Mouse (Mus musculus) stomach, postnatal 0 days (tissue): ENCODE measurements around the gene Setd7. TPM values are rescaled to one million over a fixed set of nuclear protein-coding genes. Genes with fewer than 3 reads are reported as not detected.

Source experiments
- ATAC-seq: fragments of 200-750 bp; cut with Nextera tagmentation; 2 replicates; pipeline ENCODE4 v1.8.0; 2017; ENCODE audit not compliant: low FRiP score, low TSS enrichment
- DNase-seq: peaks from one replicate; pipeline ENCODE4 v3.0.0-alpha.2; 2016; ENCODE audit warnings: low spot score
- H3K27ac ChIP-seq: fragments of 300-500 bp; sonication (generic); replicated peaks from 2 replicates; pipeline ENCODE4 v1.5.1; 2014; ENCODE audit warnings: mild to moderate bottlenecking, control low read depth
- H3K27me3 ChIP-seq: fragments of 300-500 bp; sonication (generic); 2 replicates; pipeline ENCODE4 v1.6.1; 2014; ENCODE audit warnings: low read length; ENCODE audit not compliant: control insufficient read depth, insufficient read depth
- H3K36me3 ChIP-seq: fragments of 300-500 bp; sonication (generic); 2 replicates; pipeline ENCODE4 v1.6.1; 2014; ENCODE audit warnings: low read length, mixed read lengths; ENCODE audit not compliant: control insufficient read depth, insufficient read depth
- H3K4me1 ChIP-seq: fragments of 300-500 bp; sonication (generic); replicated peaks from 2 replicates; pipeline ENCODE4 v1.6.1; 2014; ENCODE audit warnings: antibody characterized with exemption; ENCODE audit not compliant: control insufficient read depth, insufficient read depth
- H3K4me2 ChIP-seq: fragments of 300-500 bp; sonication (generic); replicated peaks from 2 replicates; pipeline ENCODE4 v1.6.1; 2014; ENCODE audit warnings: low read depth, mild to moderate bottlenecking, control low read depth, moderate library complexity
- H3K4me3 ChIP-seq: fragments of 300-500 bp; sonication (generic); 2 replicates; pipeline ENCODE4 v1.5.1; 2014; ENCODE audit warnings: low read depth, low read length, control low read depth
- H3K9ac ChIP-seq: fragments of 300-500 bp; sonication (generic); 2 replicates; pipeline ENCODE4 v1.6.1; 2014; ENCODE audit warnings: mild to moderate bottlenecking, low read length, control low read depth, mixed read lengths
- H3K9me3 ChIP-seq: fragments of 300-500 bp; sonication (generic); 2 replicates; pipeline ENCODE4 v1.6.1; 2016; ENCODE audit warnings: low read length; ENCODE audit not compliant: control insufficient read depth
- CTCF ChIP-seq: IDR thresholded peaks from 2 replicates; pipeline ENCODE4 v1.5.1; 2016; ENCODE audit warnings: antibody characterized with exemption, low read depth, mild to moderate bottlenecking, moderate library complexity
- EP300 ChIP-seq: optimal IDR thresholded peaks from 2 replicates; pipeline ENCODE3; 2016; ENCODE audit warnings: antibody characterized with exemption
- WGBS: fragments of 180-500 bp; shearing (Covaris S2); extraction: QIAGEN DNeasy Blood & Tissue Kit; methylation state at CpG from one replicate; pipeline ENCODE4 v1.1.7; 2014; 5-methylcytosine and 5-hydroxymethylcytosine counted together
- polyA plus RNA-seq: library from polyadenylated mRNA; unstranded; fragments of >200 nt; fragmentation: Nextera tagmentation; extraction: Ambion mirVana; gene quantifications from 2 replicates; pipeline ENCODE4 v1.2.1, GENCODE M21; 2015

The Setd7 gene
- polyA plus RNA-seq, 1 experiment from 2014 or later = 1.8 TPM

GRCm38 (mm10) chr3:51534013-51534412, 26.7 kb downstream of the Setd7 start:
- Histone ChIP-seq H3K4me1 (0 out of 2 replicates have a peak, but pooled peaks cover 4% of the 10 kb centered on the region), H3K4me3 (no peak overlapping the region), H3K4me2 (no peak overlapping the region), H3K36me3 (peaks cover 14% of the 10 kb centered on the region; the same call in 1 of the 2 replicates), H3K27ac (no peak overlapping the region), H3K9ac (no peak overlapping the region), H3K27me3 (no peaks in the 10 kb centered on the region), H3K9me3 (no peaks in the 10 kb centered on the region)
- ATAC-seq = no peak
- DNase-seq = no peak
- WGBS = 82% methylated on average over 9 of the region's 9 CpGs
- no peak for TF ChIP-seq CTCF
- TF ChIP-seq EP300 = no peak

- H3K4me3 ChIP-seq = no peak overlapping the region
- no peak for TF ChIP-seq CTCF
- TF ChIP-seq EP300 = no peak
- no peak overlapping the region for H3K9ac ChIP-seq
- DNase-seq (no peak), ATAC-seq (no peak)
- H3K4me2 ChIP-seq = no peak overlapping the region
- no peaks in the 10 kb centered on the region for H3K9me3 ChIP-seq
- H3K36me3 ChIP-seq = peaks cover 11% of the 10 kb centered on the region; the same call in 1 of the 2 replicates
- 0 out of 2 replicates have a peak, but pooled peaks cover 4% of the 10 kb centered on the region for H3K4me1 ChIP-seq
- WGBS = 70% methylated on average over 5 of the region's 5 CpGs
- no peaks in the 10 kb centered on the region for H3K27me3 ChIP-seq
- H3K27ac ChIP-seq = no peak overlapping the region
Observed at GRCm38 (mm10) chr3:51533573-51533972, 27.1 kb downstream of the Setd7 start.

GRCm38 (mm10) chr3:51532282-51532620, 28.4 kb downstream of the Setd7 start:
- Histone ChIP-seq H3K4me2 (no peak overlapping the region), H3K27me3 (no peaks in the 10 kb centered on the region), H3K9ac (no peak overlapping the region)

GRCm38 (mm10) chr3:51531473-51532281, 29.0 kb downstream of the Setd7 start:
- peak; percentile 66 for DNase-seq
- 0 out of 2 replicates have a peak, but pooled peaks cover 4% of the 10 kb centered on the region for H3K4me1 ChIP-seq
- peaks cover 16% of the 10 kb centered on the region; the same call in 1 of the 2 replicates for H3K36me3 ChIP-seq
- 0 out of 2 replicates have a peak overlapping the region, but pooled peaks have one; percentile 6 for H3K4me2 ChIP-seq
- no peak for TF ChIP-seq EP300
- no peak for TF ChIP-seq CTCF
- no peak overlapping the region for H3K9ac ChIP-seq
- no peak overlapping the region for H3K4me3 ChIP-seq
- H3K9me3 ChIP-seq = no peaks in the 10 kb centered on the region
- 38% methylated on average over 13 of the region's 13 CpGs for WGBS
- H3K27me3 ChIP-seq = no peaks in the 10 kb centered on the region
- H3K27ac ChIP-seq = peak overlapping the region; percentile 74
- ATAC-seq = peak; percentile 81

More at GRCm38 (mm10) chr3:51532282-51532620, 28.4 kb downstream of the Setd7 start:
- ATAC-seq (peak; percentile 76), DNase-seq (no peak)
- H3K27ac ChIP-seq = peak overlapping the region; percentile 74
- WGBS = 32% methylated on average over 5 of the region's 5 CpGs
- H3K9me3 ChIP-seq = no peaks in the 10 kb centered on the region
- no peak for TF ChIP-seq EP300
- no peak for TF ChIP-seq CTCF
- H3K4me1 ChIP-seq = 0 out of 2 replicates have a peak, but pooled peaks cover 4% of the 10 kb centered on the region
- peaks cover 16% of the 10 kb centered on the region; the same call in 1 of the 2 replicates for H3K36me3 ChIP-seq
- H3K4me3 ChIP-seq = no peak overlapping the region

GRCm38 (mm10) chr3:51526891-51527290, 33.8 kb downstream of the Setd7 start:
- 92% methylated on average over 13 of the region's 13 CpGs for WGBS
- no peaks in the 10 kb centered on the region for H3K4me1 ChIP-seq
- no peak overlapping the region for H3K4me3 ChIP-seq
- ATAC-seq (no peak), DNase-seq (no peak)
- H3K9me3 ChIP-seq = no peaks in the 10 kb centered on the region
- no peak overlapping the region for H3K4me2 ChIP-seq
- no peak overlapping the region for H3K9ac ChIP-seq
- no peak overlapping the region for H3K27ac ChIP-seq
- TF ChIP-seq CTCF (no peak), EP300 (no peak)
- no peaks in the 10 kb centered on the region for H3K27me3 ChIP-seq
- peaks cover 13% of the 10 kb centered on the region; the same call in 1 of the 2 replicates for H3K36me3 ChIP-seq

- H3K4me1 ChIP-seq = no peaks in the 10 kb centered on the region
- DNase-seq = no peak
- H3K27me3 ChIP-seq = no peaks in the 10 kb centered on the region
- no peaks in the 10 kb centered on the region for H3K9me3 ChIP-seq
- no peak for ATAC-seq
- H3K4me3 ChIP-seq = no peak overlapping the region
- H3K36me3 ChIP-seq = peaks cover 13% of the 10 kb centered on the region
- TF ChIP-seq CTCF = no peak
- TF ChIP-seq EP300 = no peak
- H3K4me2 ChIP-seq = no peak overlapping the region
- no peak overlapping the region for H3K9ac ChIP-seq
- H3K27ac ChIP-seq = no peak overlapping the region
- WGBS = 86% methylated on average over 16 of the region's 16 CpGs
Observed at GRCm38 (mm10) chr3:51525186-51525785, 35.4 kb downstream of the Setd7 start.
